Mouse (Mus musculus) MEL (cell line): Measurements from ENCODE around the gene Kctd18.

Source experiments
- CTCF ChIP-seq, 3 experiments: IDR thresholded peaks in 2 of 3; conservative IDR thresholded peaks in 1 of 3; 2 replicates each; pipeline ENCODE4 v1.5.1; 2011 to 2012; ENCODE audit warnings: low read length in 3 of 3, low read depth in 2 of 3, mild to moderate bottlenecking in 2 of 3, improper control_type of control experiment in 1 of 3, inconsistent platforms in 1 of 3, mixed read lengths in 1 of 3, moderate library complexity in 1 of 3; ENCODE audit not compliant: control insufficient read depth in 1 of 3, insufficient read depth in 1 of 3, poor library complexity in 1 of 3, severe bottlenecking in 1 of 3
- GATA1 ChIP-seq: IDR thresholded peaks from 2 replicates; pipeline ENCODE4 v1.6.1; 2011; ENCODE audit warnings: low read depth, low read length, improper control_type of control experiment
- POLR2A ChIP-seq, 2 experiments: IDR thresholded peaks; 2 replicates each; pipeline ENCODE4 v1.6.1; 2011 to 2012; ENCODE audit warnings: low read length in 2 of 2, mild to moderate bottlenecking in 2 of 2, control low read depth in 1 of 2, improper control_type of control experiment in 1 of 2, low read depth in 1 of 2, moderate library complexity in 1 of 2; ENCODE audit not compliant: control insufficient read depth in 1 of 2, insufficient read depth in 1 of 2, poor library complexity in 1 of 2
- RAD21 ChIP-seq: IDR thresholded peaks from 2 replicates; pipeline ENCODE4 v1.6.1; 2011; ENCODE audit warnings: mild to moderate bottlenecking, low read depth, low read length, improper control_type of control experiment

DNA sequence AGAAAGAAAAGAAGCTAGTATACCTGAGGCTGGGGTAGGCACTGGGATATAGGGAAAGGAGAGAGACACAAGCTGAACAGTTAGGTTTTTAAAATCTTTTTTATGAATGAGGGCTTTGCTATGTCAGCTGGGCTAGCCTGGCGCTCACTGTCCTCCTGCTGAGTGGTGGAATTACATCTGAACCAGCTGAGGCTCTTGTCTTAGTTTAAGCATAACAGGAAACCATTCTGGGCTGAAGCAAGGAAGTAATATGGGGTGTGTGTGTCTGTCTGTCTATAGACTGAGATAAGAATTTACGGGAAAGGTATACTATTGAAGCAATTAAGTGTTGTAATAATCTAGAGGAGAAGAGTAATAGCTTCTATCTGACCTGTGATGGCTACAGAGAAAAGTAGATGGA lies 47.2 kb downstream of the Kctd18 start:
- TF ChIP-seq GATA1: no peak
- TF ChIP-seq CTCF (IDR thresholded peaks at IDR 0.05 in 2 of 3, conservative IDR thresholded peaks at IDR 0.05 in 1 of 3; ENCODE audit: control insufficient read depth in 1 of 3, insufficient read depth in 1 of 3, low read depth in 2 of 3, low read length in 3 of 3, poor library complexity in 1 of 3, severe bottlenecking in 1 of 3): no peak
- TF ChIP-seq POLR2A (IDR thresholded peaks at IDR 0.05; ENCODE audit: control insufficient read depth in 1 of 2, insufficient read depth in 1 of 2, low read depth in 1 of 2, low read length in 2 of 2, poor library complexity in 1 of 2): no peak
- TF ChIP-seq RAD21: no peak
